Mouse (Mus musculus) CD4-positive naive resting alpha-beta T cell, adult 57 days (primary cell): ENCODE results near the gene Rhob. TPM values are rescaled to one million over a fixed set of nuclear protein-coding genes. Genes with fewer than 3 reads are reported as not detected.

ENCODE experiments used
- total RNA-seq: library from RNA; stranded (reverse); gene quantifications from one replicate; pipeline ENCODE4 v1.2.4, GENCODE M21; 2023

The Rhob gene
- total RNA-seq = 109 TPM

GRCm38 (mm10) chr12:8499871-8500596 is at the start of gene Rhob:
Rhob (minus strand) TSS chr12:8500009.

Other genes starting within 250 kb of the Rhob start
- not detected for gene Gdf7, start 198.1 kb downstream of the Rhob start, total RNA-seq
- 7.2 TPM for gene Hs1bp3, start 186.6 kb downstream of the Rhob start, total RNA-seq
- not detected for gene Slc7a15, start 99.1 kb upstream of the Rhob start, total RNA-seq
- 286 TPM for gene Pum2, start 174.1 kb upstream of the Rhob start, total RNA-seq